Mouse (Mus musculus): Measurements from ENCODE around the gene Slc36a2.

Gene Slc36a2

GRCm38 (mm10) chr11:55131077-55131742 lies 53.7 kb downstream of the Slc36a2 start:
- DNase-seq (ENCODE audit: low spot score): no peak

DNA sequence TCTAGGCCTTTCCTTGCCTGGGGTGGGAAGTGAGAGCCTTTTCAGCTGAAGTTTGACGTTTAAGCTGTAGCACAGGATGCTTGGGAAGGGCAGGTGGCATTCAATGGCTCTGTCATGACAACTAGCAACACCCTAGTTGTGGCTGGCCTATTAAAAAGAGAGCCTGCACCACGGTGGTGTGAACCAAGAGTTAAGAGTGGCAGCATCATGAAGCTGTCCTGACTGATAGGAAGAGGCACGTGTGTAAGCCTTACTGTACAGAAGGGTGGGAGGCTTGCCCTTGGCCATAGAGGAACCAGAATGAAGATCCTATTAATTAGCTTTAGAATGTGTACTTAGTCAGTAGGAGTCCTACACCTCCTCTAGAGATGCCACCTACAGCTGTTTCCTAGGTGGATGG lies 56.5 kb downstream of the Slc36a2 start:
- no peak for DNase-seq (ENCODE audit: low spot score)

- no peak for DNase-seq (ENCODE audit: low spot score)
Measured at GRCm38 (mm10) chr11:55127937-55128336, 56.9 kb downstream of the Slc36a2 start.

DNA sequence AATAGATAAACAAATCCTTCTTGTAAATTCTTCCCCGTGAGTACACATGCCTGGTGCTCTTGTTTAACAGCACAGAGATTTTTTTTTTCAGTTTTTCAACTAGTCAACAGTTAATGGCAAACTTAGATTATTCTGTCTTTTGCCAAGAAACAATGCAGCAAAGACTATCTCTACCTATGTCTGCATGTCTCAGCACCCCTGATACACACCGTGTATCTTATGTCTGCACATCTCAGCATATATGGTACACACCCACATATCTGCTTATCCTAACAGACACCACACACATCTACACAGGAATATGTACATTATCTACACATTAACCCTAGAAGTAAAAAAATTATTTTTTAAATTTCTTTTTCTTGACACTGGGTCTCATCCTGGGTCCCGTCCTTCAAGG lies 58.2 kb downstream of the Slc36a2 start:
- DNase-seq (ENCODE audit: low spot score): no peak

- DNase-seq (ENCODE audit: low spot score): no peak
Measured at GRCm38 (mm10) chr11:55121430-55121829, 63.4 kb downstream of the Slc36a2 start.

DNA sequence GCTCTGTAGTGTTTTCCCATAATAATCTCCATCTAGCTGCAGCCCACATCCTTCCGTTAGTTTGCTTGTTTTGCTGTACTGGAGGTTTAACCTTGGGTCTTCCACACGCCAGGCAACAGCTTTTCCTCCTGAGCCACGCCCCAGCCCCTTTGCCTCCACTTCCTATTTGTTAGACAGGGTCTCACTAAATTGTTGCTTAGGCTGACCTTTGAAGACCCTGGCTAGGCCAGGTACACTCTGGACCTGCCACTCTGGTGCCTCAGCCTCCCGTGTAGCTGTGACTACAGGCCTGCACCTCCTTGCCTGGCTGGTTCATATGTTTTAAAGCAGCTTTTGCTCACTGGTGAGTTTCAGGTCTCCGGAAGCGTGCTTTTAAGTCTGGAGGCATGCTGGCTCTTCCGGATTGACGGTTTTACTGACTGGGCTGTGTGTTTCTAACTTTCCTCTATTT lies 64.0 kb downstream of the Slc36a2 start:
- no peak for DNase-seq (ENCODE audit: low spot score)

- no peak for DNase-seq (ENCODE audit: low spot score)
Measured at GRCm38 (mm10) chr11:55120279-55120678, 64.6 kb downstream of the Slc36a2 start.

GRCm38 (mm10) chr11:55117031-55117430 lies 67.8 kb downstream of the Slc36a2 start:
- DNase-seq (ENCODE audit: low spot score): no peak

- DNase-seq (ENCODE audit: low spot score): no peak
Measured at GRCm38 (mm10) chr11:55116004-55116403, 68.9 kb downstream of the Slc36a2 start.

- DNase-seq (ENCODE audit: low spot score): no peak
Measured at GRCm38 (mm10) chr11:55114291-55114690, 70.6 kb downstream of the Slc36a2 start.

- DNase-seq (ENCODE audit: low spot score): peak; percentile 22
Measured at GRCm38 (mm10) chr11:55113861-55114250, 71.0 kb downstream of the Slc36a2 start.

GRCm38 (mm10) chr11:55113209-55113860 lies 71.5 kb downstream of the Slc36a2 start:
- DNase-seq (ENCODE audit: low spot score): no peak

DNA sequence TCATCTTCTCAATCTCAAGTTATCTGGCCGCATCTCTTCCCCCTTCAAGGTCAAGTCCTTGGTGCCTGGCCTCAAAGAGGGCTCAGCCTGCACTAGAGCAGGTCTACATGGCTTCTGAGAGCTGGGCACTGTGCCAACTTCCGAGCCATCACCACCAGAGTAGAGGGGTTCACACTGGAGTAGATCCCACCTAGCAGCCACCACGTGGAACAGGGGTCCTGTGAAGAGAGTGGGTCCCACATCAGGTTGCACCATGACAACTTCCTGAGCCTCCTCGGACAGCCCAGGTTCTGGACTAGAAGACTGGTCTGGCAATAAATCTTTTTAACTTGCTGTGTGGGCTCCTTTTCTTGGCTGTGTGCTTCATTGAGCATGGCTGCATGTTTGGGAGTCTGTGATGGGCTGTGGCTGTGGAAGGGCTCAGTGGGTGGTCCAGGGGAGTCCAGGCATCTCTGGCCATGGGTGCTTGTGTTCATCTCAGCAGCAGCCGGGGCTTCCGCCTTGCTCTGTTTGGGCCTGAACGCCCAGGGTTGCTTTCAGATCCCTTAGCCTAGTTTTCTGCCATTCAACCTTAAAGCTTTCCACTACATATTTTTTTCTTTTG lies 74.2 kb downstream of the Slc36a2 start:
- no peak for DNase-seq (ENCODE audit: low spot score)

- DNase-seq (ENCODE audit: low spot score): no peak
Measured at GRCm38 (mm10) chr11:55109521-55110300, 75.2 kb downstream of the Slc36a2 start.
